Mouse (Mus musculus) retina, postnatal 7 days (tissue): ENCODE data around the gene Lrrc49.

Experiments
- DNase-seq: peaks from one replicate; pipeline ENCODE4 v3.0.0-alpha.2; 2012; ENCODE audit warnings: low read depth, low spot score

Lrrc49 gene

GRCm38 (mm10) chr9:60595406-60595805 lies 92.6 kb downstream of the Lrrc49 start:
- no peak for DNase-seq

GRCm38 (mm10) chr9:60592974-60593373 lies 95.0 kb downstream of the Lrrc49 start:
- no peak for DNase-seq

- no peak for DNase-seq
These were observed 95.6 kb downstream of the Lrrc49 start for GRCm38 (mm10) chr9:60592363-60592762.

- DNase-seq = no peak
These were observed 96.9 kb downstream of the Lrrc49 start for GRCm38 (mm10) chr9:60590871-60591624.

- DNase-seq = no peak
These were observed 99.0 kb downstream of the Lrrc49 start for GRCm38 (mm10) chr9:60588914-60589313.

- no peak for DNase-seq
These were observed 101.0 kb downstream of the Lrrc49 start for GRCm38 (mm10) chr9:60586920-60587319.

GRCm38 (mm10) chr9:60585206-60585605 lies 102.8 kb downstream of the Lrrc49 start:
- no peak for DNase-seq

- no peak for DNase-seq
These were observed 105.4 kb downstream of the Lrrc49 start for GRCm38 (mm10) chr9:60582553-60582952.

- no peak for DNase-seq
These were observed 114.9 kb downstream of the Lrrc49 start for GRCm38 (mm10) chr9:60573011-60573410.

GRCm38 (mm10) chr9:60571725-60572124 lies 116.2 kb downstream of the Lrrc49 start:
- DNase-seq = no peak

GRCm38 (mm10) chr9:60571041-60571440 lies 116.9 kb downstream of the Lrrc49 start:
- DNase-seq = no peak

GRCm38 (mm10) chr9:60569366-60569765 lies 118.6 kb downstream of the Lrrc49 start:
- DNase-seq = no peak

- DNase-seq = no peak
These were observed 124.1 kb downstream of the Lrrc49 start for GRCm38 (mm10) chr9:60563809-60564208.

GRCm38 (mm10) chr9:60562443-60563371 lies 125.3 kb downstream of the Lrrc49 start:
- no peak for DNase-seq

- no peak for DNase-seq
These were observed 126.2 kb downstream of the Lrrc49 start for GRCm38 (mm10) chr9:60561641-60562289.

- DNase-seq = no peak
These were observed 129.5 kb downstream of the Lrrc49 start for GRCm38 (mm10) chr9:60558507-60558906.

- no peak for DNase-seq
These were observed 136.7 kb downstream of the Lrrc49 start for GRCm38 (mm10) chr9:60551238-60551637.

- no peak for DNase-seq
These were observed 139.8 kb downstream of the Lrrc49 start for GRCm38 (mm10) chr9:60548182-60548581.

GRCm38 (mm10) chr9:60546169-60546568 lies 141.8 kb downstream of the Lrrc49 start:
- DNase-seq = no peak

GRCm38 (mm10) chr9:60545361-60546096 lies 142.4 kb downstream of the Lrrc49 start:
- no peak for DNase-seq

GRCm38 (mm10) chr9:60543422-60544015 lies 144.4 kb downstream of the Lrrc49 start:
- DNase-seq = no peak
